Mouse (Mus musculus): ENCODE measurements around the gene Themis3. TPM values are rescaled to one million over a fixed set of nuclear protein-coding genes. Genes with fewer than 3 reads are reported as not detected.
A peak's percentile ranks its signal among the peaks of the same experiment; 100 is the strongest.
"Not testable (repeated sequence)": the region's sequence is repeated elsewhere in the genome, so short reads cannot be mapped to it uniquely, and the experiment has no call there.

Themis3 gene
- polyA plus RNA-seq, 1 experiment: not detected

GRCm38 (mm10) chr17:66558404-66559317 lies 35.8 kb downstream of the Themis3 start:
- DNase-seq (ENCODE audit: low read depth): no peak

- DNase-seq (ENCODE audit: low read depth): no peak
These were observed 41.7 kb downstream of the Themis3 start for GRCm38 (mm10) chr17:66552690-66553089.

DNA sequence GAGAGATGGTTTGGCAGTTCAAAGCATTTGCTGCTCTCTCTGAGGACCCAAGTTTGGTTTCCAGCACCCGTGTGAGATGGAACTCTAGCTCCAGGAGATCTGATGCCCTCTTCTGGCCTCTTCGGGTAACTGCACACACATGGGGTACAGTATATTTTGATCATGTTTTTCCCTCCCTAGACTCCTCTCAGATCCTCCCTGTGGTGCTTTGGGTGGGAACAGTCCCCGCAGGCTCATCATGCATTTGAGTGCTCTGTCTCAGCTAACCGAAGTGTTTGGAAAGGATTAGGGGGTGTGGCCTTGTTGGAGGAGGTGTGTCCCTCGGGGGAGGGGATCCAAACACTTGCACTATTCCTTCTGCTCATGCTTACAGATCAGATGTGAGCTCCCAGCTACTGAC lies 43.9 kb downstream of the Themis3 start:
- DNase-seq (ENCODE audit: low read depth): no peak

DNA sequence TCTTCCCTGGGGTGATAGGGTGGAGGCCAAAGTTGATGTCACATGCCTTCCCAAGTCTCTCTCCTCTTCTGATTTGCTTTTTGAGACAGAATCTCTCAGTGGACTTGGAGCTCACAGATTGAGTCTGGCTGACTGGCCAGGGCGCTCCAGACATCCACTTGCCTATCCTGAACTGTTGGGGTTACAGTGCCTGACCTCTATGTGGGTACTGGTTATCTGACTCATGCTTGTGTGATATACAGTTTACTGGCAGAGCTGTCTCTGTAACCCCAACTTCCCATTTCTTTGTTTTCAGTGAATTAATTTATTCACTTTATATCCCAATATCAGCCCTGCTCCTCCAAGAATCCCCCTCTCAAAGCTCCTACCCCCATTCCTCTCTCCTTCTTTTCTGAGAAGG lies 62.1 kb downstream of the Themis3 start:
- DNase-seq (ENCODE audit: low read depth): no peak

DNA sequence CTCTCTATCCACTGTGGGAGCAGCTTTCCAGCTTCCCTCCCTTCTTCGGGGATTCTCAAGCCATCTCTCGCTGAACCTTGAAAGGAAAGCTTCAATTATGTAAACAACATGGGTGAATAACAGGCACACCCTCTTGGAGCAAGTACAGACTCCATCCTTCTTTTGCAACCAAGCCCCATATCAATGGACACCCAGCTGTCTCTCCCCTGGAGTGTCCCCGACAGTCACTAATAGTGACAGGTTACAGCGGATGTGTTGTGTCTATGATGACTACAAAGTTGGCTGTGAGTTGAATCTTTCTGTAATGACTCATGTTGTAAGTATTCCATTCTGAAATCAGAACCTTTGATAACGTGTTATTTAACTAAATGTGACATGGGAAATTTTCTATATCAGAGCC lies 71.0 kb downstream of the Themis3 start:
- DNase-seq (ENCODE audit: low read depth): no peak

GRCm38 (mm10) chr17:66522631-66523030 lies 71.8 kb downstream of the Themis3 start:
- DNase-seq (ENCODE audit: low read depth): not testable (repeated sequence)

DNA sequence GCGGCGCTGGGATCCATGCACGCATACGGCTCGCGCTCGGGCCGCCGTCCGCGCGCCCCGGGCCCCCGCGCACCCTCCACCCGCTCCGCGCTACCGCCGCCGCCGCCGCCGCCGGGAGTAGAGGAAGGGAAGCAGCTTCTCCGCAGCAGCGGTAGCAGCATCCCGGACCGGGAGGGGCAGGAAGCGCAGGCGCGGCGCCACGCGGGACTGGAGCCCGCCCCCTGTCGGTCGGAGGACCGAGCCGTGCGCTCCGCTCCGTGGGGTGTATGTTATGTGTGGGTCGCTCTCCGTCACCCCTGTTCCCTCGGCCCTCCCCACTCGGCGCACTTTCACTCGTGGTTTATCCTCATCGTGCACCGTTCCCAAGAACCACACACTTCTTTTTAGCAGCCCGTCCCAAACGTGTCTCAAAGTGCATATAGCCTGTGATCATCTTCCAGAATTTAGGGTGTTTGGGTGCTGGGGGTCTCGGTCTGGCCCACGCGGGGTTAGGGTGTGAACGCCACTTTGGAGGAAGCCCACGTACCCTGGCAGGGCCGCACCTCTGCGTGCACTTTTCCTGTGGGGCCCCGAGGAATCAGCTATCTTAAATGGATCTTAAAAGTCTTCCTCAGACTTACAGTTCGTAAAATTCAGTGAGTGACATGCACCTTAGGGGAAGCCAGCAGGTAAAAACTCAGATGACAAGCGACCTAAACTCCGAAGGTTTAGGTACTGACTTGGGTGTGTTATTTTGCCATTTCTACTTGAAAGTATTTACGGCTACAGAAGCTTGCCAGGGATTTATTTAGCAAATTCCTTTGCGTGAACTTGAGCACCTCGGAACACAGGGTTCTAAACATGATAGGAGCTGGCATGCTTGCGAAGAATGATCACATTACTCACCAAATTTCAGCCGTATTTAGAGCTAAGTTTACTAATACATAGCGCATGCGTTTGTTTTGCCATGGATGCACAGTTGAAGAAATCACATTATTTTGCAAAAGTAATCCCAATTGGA lies 74.6 kb downstream of the Themis3 start, which contains the start of gene Rab12:
Rab12 (minus strand) TSS at position 176 of the 1,000 bp plus-strand sequence.
- DNase-seq (ENCODE audit: low read depth): no peak

DNA sequence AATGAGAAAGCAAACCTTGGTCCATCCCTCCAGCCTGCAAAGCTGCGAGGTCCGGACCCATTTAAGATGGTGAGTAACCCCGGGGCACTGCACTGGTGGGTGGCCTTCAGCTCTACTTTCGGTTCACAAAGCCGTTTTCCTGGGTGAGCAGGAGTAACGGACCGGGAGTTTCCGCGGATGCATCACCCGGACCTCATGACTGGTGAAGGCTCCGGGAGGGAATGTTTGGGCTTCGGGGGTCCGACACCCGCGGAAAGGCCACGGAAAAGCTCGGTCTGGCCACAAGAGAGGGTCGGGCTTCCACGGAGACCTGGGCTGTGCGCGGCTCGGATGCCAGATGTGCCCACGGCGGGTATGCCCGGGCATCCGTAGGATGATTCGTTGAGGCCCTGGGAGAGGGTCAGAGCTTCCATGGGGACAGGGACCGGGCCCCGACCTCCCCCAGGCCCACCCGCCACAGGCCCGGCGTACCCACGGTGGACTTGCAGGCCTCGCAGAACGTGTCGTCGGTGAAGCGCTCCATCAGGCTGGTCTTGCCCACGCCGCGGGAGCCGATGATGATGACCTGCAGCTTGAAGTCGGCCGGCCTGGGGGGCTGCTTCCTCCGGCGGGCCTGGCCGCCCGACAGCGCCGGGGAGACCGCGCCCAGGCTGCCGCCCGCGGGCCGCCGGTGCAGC lies 75.4 kb downstream of the Themis3 start:
- no peak for DNase-seq (ENCODE audit: low read depth)

- no peak for DNase-seq (ENCODE audit: low read depth)
These were observed 77.5 kb downstream of the Themis3 start for GRCm38 (mm10) chr17:66516953-66517352.

GRCm38 (mm10) chr17:66514288-66514995 lies 80.0 kb downstream of the Themis3 start:
- no peak for DNase-seq (ENCODE audit: low read depth)

DNA sequence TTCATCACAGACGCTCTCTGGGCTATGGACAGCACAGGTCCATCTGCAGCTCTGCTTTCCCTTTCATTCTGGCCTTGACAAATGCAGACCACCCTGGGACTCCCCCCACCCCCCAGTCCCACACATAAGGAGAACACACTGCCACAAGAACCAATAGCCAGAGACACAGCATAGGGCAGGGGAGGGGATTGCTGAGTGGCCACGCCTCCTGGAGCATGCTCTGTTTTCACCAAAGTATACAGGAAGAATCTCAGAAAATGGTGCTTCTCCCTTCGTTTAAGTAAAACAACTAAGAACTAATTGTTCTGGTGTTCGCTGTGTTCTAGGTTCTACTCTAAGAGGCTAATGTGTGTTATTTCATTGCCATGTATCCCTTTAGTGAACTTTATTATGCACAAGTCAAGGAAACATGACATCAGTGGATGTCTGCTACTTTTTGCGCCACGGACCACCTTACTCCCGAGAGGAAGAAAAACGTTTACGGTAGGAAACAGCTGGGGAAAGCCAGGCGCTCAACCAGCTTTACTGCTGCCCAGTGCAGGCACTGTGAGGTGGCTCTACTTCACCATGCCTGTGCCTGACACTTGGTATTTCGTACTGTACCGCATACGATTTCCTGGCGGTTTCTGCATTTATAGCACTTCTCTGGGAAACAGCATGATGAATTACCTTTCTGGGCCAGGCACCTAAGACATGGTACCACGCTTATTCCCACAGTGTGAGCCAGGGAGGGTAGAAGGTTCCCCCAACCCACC lies 82.0 kb downstream of the Themis3 start:
- DNase-seq (ENCODE audit: low read depth): no peak

- DNase-seq (ENCODE audit: low read depth): no peak
These were observed 84.2 kb downstream of the Themis3 start for GRCm38 (mm10) chr17:66510221-66510683.

DNA sequence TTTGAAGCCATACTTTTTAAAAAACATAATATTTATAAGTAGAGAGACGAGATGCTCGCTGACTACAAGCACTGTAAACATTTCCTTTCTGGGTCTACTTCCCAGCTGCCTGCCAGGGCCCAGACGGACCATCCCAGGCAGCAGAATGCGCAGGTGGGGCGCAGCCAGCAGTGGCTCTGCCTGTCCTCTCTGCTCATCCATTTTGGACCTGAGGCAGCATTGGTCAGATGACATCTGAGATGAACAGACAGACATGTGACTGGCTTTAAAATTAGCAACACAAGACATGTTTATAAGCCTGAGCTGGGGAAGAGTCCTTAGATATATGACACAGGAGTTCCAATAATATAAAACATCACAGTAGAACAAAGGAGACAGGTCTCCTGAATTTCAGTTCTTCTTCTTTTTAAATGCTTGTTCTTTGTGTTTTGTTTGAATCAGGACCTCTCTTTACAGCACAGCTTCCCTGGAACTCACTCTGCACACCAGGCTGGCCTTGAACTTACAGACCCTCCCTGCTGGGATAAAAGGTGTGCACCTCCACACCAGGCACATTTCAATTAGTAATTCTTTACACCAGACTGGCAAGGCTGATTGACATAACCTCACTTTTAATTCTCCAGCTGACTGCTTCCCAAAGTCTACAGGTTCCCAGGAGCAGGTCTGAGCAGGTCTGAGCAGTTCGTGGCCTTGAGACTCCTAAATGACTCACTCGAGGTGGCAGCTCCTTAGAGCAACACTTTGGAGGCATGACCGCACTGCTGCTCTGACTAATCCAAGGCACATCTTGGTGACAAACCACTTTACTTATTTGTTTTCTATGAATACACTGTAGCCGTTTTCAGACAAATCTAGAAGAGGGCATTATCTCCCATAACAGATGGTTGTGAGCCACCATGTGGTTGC lies 87.1 kb downstream of the Themis3 start:
- DNase-seq (ENCODE audit: low read depth): peak; percentile 41

- no peak for DNase-seq (ENCODE audit: low read depth)
These were observed 89.5 kb downstream of the Themis3 start for GRCm38 (mm10) chr17:66504964-66505363.

Other genes with a start within 250 kb of the Themis3 start
- 2.0 and 2.8 TPM in 2 replicates for gene Mtcl1, start 144.9 kb downstream of the Themis3 start, polyA plus RNA-seq (2012; rRNA removed)
- gene Rab12, start 74.9 kb downstream of the Themis3 start, polyA plus RNA-seq (2012; rRNA removed): 32.4 and 35.0 TPM in 2 replicates

Measured in gonadal fat pad, adult 2 months (tissue).